Mouse (Mus musculus) bone marrow macrophage, adult 2 months (primary cell): ENCODE results near the gene Chchd3.

Experiments
- CTCF ChIP-seq: IDR thresholded peaks from 2 replicates; pipeline ENCODE4 v1.5.1; 2012; ENCODE audit warnings: low read depth, mild to moderate bottlenecking, low read length, moderate library complexity
- POLR2A ChIP-seq: IDR thresholded peaks from 2 replicates; pipeline ENCODE4 v1.6.1; 2012; ENCODE audit warnings: mild to moderate bottlenecking, low read depth, low read length, borderline replicate concordance

DNA sequence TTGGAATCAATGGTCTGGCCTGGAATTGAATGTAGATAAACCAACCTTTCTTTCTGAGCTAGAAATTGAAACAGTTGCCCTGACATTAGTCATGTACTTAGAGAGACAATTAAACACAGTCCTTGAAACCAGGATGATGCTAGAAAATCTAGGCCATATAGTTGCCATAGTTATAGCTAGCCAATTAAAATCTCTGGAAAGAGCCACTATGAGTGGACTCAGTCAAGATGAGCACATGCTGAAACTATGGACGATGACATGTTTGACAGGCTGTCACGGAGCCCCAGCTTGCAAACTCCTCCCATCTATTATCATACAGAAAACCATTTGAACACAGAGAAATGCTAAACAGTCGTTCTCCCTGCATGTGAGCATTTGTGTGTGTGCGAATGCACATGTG is 6.4 kb upstream of the Chchd3 start:
- TF ChIP-seq POLR2A, result no peak
- TF ChIP-seq CTCF, result no peak
